Mouse (Mus musculus) heart, postnatal 14 days (tissue): ENCODE results near the gene Fgf15. TPM values are rescaled to one million over a fixed set of nuclear protein-coding genes. Genes with fewer than 3 reads are reported as not detected.
"Not testable (repeated sequence)": the region's sequence is repeated elsewhere in the genome, so short reads cannot be mapped to it uniquely, and the experiment has no call there.

Experiments
- DNase-seq, 2 experiments: peaks; one replicate each; pipeline ENCODE4 v3.0.0; 2021 to 2022
- intact Hi-C: fragments of 180-260 bp; cut with DNase I; formaldehyde crosslinking; loops from one replicate; pipeline ENCODE4 v1.15.1; 2025
- total RNA-seq, 2 experiments: library from RNA; stranded (reverse); gene quantifications; 2 replicates each; pipeline ENCODE4 v1.2.3; 2021

Fgf15 gene
- total RNA-seq, 2 experiments from 2014 or later, result not detected

DNA sequence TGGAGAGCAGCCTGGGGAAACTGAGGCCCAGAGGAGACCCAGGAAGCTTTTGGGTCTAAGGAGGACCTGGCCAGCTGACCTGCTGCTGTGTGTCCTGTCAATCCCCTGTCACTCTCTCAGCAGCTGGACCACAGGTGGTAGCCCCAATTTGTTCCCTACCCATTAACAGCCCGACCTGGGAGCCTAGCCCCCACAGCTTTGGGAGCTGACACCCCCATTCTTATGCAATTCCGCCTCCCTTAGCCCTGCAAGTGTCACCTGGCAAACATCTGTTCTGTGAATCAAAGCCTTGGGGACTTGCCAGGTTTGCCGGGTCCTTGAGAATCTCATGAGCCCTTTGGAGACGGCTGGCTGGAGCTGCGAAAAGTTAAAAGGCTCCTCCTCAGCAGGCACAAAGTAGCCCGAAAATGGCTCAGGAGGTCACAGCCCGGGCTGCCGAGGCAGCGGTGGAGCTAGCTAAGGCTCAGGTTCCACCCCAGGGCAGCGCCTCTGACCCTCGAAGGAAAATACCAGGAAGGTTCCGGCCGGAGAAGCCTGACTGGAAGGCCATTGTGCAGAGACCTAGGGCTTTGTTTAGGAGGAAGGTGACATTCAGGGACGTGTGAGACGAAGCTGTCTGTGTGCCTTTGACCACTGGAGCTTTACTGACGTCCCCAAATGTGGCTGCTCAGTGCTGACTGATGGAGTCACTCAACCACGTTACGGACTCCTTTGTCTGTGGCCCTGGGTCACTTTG lies 7.6 kb upstream of the Fgf15 start:
- DNase-seq, result no peak

DNA sequence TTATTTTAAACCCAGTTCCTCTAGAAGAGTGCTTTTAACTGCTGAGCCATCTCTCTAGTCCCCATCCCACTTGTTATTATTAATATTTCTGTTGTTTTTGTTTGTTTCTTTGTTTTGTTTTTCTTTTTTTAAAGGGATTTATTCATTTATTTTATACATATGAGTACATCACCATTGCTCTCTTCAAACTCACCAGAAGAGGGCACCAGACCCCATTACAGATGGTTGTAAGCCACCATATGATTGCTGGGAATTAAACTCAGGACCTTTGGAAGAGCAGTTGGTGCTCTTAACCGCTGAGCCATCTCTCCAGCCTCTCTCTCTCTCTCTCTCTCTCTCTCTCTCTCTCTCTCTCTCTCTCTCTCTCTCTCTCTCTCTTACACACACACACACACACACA lies 5.7 kb upstream of the Fgf15 start:
- DNase-seq, result not testable (repeated sequence)
- intact Hi-C loops, result loop anchor here (10.0 kb wide), 1 partner anchor 426 kb away; no protein-coding TSS in a partner anchor

More for the DNA sequence above, 7.6 kb upstream of the Fgf15 start:
- intact Hi-C loops, result no loop called here

DNA sequence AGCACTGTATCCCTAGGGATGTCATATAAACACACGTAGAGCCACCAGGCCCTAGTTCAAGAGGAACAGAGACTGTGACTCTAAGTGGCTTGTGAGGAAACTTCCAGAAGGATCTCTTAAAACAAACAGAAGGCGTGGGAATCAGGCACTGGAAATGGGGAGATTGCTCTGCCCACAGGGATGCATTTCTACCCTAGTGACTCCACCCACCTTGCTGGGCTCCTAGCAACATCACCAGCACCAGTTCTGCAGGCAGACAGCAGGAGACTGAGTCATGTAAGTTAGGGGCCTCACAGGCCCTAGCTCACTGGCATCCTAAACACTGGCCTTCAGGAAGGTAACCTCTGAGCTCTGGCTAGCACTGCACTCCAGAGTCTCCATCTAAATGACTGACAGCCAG lies 4.5 kb upstream of the Fgf15 start:
- intact Hi-C loops, result loop anchor here (10.0 kb wide), 1 partner anchor 427 kb away; no protein-coding TSS in a partner anchor
- no peak for DNase-seq

DNA sequence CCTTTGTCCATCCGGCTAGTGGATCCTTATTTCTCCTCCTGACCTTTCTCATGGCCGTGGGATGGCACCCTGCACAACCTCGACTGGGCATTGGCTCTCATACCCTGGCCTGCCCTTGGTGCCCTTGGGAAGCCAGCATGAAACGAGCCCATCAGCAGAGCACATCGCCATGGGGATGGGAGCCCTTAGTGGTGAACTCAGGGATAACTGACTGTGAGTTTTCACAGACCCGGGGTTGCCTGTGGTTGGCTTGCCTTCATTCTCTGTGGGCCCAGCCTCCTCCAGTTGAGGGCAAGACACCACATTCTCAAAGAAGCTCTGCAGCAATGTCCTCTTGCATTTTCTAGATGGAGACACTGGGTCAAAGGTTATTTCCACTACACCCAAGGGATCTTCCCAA lies 4.0 kb upstream of the Fgf15 start:
- intact Hi-C loops, result loop anchor here (10.0 kb wide), 1 partner anchor 428 kb away; no protein-coding TSS in a partner anchor

DNA sequence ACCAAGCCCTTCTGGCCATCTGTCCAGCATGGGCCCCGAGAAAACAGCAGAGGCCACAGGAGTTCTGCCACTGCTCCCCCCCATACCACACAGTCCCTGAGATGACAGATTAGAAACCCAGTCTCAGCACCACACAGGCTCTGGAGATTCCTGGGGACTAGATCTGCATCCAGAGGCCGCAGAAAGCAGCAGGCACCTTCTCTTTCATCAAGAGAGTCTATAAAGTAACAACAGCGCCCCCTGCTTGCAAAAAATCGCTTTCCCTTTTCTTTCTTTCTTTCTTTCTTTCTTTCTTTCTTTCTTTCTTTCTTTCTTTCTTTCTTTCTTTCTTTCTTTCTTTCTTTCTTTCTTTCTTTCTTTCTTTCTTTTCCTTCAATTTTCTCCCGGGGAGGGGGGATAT lies 2.1 kb upstream of the Fgf15 start:
- DNase-seq, result peak in 1 of 2 experiments; percentile 45

More for the DNA sequence above, 4.0 kb upstream of the Fgf15 start:
- no peak for DNase-seq

DNA sequence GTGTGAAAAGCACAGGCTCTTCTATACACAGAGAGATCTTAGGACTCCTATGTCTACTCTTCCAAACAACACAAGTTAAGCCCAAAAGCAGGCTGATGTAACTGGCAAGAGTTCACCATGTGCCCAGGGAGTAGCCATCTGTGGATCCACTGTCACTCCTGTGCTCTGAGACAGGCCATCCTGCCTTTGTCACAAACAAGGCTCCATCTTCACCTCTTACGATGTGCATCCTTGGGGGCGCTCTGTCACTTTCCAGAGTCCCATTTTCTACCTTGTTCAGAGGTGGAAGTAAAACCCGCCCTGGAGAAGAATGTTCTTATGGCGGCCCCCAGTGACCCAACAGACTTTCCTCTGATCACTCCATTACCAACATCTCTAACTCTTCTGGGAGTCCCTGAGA lies 1.6 kb upstream of the Fgf15 start:
- intact Hi-C loops, result loop anchor here (1.0 to 10.0 kb wide), 3 partner anchors 96 to 430 kb away; no protein-coding TSS in a partner anchor
- no peak for DNase-seq

More for the DNA sequence above, 2.1 kb upstream of the Fgf15 start:
- intact Hi-C loops, result loop anchor here (10.0 kb wide), 1 partner anchor 429 kb away; no protein-coding TSS in a partner anchor

DNA sequence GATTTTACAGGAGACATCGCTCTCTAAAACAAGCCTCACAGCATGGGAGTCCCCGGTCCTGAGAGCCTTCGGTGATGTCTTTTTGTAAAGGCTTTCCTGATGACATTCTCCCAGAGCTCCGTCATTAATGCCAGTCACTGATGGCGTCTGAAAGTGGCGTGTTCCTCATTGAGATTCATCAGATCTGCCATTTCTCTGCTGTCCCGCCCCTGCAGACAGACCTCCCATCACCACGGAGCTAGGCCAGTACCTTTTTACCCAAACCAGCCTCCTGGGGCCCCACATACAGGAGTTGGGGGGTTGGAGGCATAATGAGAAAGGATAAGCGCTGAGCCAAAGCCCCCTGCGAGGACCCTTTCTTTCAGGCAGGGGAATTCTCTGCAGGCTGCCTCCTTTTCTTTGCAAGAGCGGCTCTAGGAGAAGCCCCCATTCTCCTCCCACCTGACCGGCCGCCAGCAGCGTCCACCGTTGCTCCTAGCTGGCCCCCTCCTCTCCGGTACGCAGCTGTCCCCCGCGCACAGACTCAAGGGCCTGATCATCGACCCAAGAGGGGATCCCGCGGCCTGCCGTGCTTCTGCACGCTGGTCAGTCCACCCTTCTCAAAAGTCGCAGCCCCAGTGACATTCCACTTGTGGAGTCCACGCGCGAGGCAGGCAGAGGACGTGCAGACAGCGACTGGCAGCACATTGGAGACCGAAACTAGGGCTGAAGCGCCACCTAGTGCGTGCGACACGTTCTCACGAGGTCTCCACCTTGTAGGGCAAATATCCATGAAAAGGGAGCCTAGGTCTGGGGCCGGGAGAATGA lies 823 bp upstream of the Fgf15 start:
- peak; percentile 71 to 79 for DNase-seq
- intact Hi-C loops, result loop anchor here (1.0 to 10.0 kb wide), 4 partner anchors 49 to 431 kb away; no protein-coding TSS in a partner anchor

DNA sequence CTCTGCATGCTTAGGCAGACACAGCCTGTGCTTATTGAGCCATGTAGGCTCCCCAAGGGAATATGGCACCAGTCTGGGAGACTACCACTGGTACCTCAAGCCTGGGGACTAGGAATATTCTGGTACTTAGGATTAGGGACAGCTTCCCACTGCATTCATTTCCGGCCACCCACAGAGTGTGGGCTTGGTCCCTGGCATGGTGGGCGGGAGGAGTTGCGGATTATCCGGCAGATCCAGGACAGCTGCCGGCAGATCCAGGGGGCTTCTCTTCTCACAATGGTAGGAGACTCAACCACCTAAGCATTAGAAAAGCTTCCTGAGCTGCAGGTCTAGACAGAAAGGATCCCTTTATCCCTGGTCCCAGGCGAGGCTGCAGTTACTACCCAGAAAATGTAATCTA lies 2.2 kb downstream of the Fgf15 start:
- DNase-seq, result no peak
- intact Hi-C loops, result loop anchor here (5.0 to 10.0 kb wide), 2 partner anchors 116 to 434 kb away; no protein-coding TSS in a partner anchor

DNA sequence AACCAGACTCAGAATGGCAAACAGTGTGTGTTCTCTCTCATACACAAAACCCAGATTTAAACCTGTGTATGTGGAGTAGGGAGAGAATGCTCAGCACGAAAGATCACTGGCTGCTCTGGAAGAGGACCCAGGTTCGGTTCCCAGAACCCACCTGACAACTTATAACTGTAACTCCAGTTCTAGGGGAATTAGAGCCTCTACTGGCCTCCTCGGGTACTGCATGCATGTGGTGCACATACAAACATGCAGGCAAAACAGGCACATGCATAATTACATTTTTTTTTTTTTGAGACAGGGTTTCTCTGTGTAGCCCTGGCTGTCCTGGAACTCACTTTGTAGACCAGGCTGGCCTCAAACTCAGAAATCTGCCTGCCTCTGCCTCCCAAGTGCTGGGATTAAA lies 9.2 kb downstream of the Fgf15 start:
- intact Hi-C loops, result loop anchor here (5.0 kb wide), 1 partner anchor 318 kb away; no protein-coding TSS in a partner anchor
- not testable (repeated sequence) for DNase-seq

DNA sequence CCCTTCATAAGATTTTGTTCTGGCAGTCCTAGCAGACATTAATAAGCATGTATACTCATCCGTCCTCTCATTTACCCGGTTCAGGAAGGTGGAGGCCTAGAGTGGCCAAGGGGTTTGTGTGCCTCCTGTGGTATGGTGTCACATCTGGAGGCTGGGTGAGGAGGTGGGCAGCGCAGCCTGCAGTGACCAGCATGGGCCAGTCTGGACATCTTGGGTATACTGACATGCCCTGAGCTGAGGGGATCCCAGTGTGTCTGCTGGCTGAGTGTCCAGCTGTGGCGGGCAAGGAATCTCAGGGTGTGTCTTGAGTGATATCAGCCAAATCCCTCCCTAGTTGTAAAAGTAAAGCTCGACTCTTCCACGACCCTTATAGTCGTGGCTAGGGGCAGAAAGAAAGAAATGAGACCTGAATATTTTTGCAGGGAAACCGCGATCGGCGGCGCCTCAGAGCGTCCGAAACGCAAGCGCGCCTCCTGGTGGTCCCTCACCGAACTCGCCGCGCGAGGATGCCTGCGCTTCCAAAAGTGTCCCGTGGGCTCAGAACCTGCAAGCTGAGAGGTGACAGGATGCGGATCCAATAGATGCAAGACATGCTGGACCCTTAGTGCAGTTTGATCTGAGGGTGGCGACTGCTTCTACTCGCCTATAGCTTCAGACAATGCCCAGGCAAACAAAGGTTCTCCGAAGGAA lies 10.5 kb downstream of the Fgf15 start:
- intact Hi-C loops, result loop anchor here (5.0 kb wide), 1 partner anchor 320 kb away; no protein-coding TSS in a partner anchor
- peak; percentile 67 to 80 for DNase-seq

DNA sequence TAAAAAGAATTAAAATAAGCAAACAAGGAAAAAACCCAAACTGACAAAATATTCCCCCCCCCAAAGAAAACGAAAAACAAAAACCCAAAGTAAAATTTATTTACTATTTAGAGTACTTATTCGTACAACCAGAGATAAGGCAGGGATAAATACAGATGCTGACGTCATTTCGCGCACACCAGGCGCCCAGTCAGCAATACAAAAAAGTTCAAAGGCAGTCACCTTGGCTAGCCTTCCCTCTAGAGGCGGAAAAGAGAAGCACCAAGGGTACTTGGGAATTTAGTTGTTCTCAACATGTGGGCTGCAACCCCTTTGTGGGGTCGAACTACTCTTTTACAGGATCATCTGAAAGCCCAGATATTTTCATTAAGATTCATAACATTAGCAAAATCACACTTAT lies 11.5 kb downstream of the Fgf15 start:
- intact Hi-C loops, result loop anchor here (5.0 kb wide), 1 partner anchor 320 kb away; no protein-coding TSS in a partner anchor
- DNase-seq, result no peak

DNA sequence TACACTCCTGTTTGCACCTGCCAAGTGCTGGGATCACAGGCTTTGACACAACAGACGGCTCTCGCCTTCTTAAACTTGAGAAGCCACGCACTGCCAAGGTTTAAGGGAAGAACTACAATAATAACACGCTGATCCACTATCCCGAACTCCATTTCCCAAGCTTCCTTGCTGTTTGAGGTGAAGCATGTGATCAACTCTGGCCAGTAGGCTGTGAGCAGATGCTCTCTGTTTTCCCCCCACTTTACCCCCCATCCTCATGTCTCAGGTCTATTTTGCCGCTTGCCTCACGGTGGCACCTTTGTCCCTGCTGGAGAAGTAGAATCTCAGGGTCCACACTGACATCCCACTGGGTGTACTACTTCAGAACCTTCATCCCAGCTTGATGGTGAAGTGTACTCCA lies 12.4 kb downstream of the Fgf15 start:
- no peak for DNase-seq
- intact Hi-C loops, result loop anchor here (5.0 kb wide), 1 partner anchor 321 kb away; no protein-coding TSS in a partner anchor

DNA sequence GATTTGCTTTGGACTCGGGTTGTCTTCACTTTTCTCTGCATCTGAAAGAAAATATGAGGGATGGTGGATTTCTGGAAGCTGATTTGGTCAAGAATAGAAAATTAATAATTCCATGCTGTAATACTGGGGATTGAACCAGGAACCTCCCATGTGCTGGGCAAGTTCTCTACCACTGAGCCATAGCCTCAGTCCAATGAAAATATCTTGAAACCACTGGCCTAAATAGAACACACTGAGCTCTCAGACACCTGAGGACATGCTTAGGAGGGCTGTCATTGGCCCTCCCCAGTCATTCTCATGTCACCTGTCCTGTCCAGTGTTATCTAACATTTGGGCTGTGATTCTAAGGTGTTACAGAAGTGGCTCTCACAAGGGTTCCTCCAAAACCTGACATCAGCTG lies 14.8 kb downstream of the Fgf15 start:
- no peak for DNase-seq
- intact Hi-C loops, result no loop called here

DNA sequence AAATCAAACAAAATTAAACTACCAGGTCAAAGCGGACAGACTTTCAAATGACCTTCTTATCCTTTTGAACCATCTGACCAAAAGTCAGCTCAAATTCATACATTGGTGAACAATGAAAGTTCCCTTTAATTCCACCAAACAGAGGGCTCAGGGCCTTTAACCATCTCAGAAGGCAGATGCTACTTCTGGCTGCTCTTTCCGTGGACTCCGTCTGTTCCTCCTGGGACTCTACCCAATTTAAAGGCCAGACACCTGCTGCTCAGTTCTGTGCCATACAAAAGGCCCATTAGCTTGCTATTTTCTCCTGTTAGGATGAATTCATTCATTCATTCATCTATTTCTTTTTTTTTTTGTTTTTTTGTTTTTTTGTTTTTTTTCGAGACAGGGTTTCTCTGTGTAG lies 16.6 kb downstream of the Fgf15 start:
- DNase-seq, result no peak
- intact Hi-C loops, result no loop called here

DNA sequence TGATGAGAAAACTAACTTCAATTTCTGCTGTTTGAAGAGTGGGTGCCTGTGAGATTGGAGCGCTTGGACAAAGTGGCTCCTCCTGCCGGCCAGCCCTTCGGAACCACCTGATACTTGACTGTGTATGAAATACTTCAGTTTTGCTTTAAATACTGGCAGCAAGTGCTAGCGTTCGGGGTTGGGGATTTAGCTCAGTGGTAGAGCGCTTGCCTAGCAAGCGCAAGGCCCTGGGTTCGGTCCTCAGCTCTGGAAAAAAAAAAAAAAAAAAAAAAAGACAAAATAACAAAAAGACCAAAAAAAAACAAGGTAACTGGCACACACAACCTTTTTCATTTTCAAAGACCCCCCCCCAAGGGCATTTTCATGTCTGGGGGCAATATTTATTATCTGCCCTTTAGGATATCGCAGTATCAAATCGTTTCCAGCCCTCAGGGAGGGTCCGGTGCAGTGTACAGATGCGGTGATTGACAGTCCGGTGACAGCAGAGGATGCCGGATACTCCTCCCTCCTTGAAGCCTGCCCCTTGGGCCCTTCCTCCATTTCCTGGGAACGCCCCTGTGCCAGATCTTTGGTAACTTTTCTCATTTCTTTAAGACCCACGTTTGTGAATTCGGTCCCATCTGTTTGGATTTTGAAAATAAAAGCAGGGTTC lies 18.1 kb downstream of the Fgf15 start:
- DNase-seq, result no peak
- intact Hi-C loops, result no loop called here

DNA sequence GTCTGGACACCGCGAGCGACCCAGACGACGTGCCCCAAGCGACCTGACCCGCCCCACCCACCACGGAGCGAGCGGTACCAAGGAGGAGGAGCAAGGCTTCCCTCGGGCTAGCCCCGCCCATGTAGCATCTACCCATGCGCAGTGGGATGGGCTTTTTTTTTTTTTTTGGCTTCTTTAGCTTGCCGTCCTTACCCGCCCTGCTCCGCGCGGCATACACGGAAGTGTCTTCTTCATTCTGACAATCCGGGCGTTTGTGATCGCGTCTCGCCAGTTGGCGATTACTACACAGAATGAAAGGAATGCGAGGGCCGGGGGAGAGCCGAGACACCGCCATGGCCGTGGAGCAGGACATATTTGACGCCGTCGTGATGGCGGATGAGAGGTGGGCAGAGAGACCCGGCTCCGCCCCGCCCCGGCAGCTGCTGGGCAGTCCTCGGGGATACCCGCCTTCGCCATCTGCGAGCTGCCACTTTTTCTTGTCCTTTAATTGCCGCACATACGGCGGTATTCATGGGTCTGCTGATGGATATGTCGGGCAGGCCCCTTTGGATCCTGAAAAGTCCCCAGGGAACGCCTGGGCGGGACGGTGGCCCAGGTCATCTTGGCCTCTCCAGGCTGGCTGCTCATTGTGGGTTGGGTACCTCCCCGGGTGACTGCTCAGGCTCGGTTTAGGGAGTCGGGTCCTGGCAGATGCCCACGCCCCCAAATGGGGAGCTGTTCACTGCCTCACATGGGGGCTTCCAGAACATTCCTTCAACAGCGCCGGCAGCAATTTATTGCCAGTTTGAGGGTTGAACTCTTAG lies 18.8 kb downstream of the Fgf15 start, which contains the start of gene LTO1:
Gene LTO1 (plus strand): TSS at position 153 of the 803 bp plus-strand sequence.
- intact Hi-C loops, result no loop called here
- peak; percentile 89 to 90 for DNase-seq

DNA sequence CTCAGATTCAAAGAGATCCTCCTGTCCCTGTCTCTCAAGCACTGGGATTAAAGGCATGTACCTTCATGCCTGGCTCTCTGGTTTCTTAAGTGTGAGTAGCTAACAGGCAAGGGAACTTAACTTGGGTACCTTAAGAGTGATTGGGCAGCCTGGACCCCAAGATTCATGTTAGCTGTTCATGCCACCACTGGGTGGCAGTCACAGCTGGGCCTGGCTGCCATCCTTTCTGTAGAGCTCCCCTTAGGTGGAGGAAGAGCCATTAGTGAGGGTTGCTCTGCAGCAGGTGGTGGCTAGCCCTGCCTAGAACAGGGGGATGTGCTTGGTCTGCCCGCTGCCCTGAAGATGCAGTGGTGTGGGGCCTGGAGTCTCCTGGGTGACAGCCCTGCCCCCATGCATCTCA lies 22.5 kb downstream of the Fgf15 start:
- intact Hi-C loops, result no loop called here

DNA sequence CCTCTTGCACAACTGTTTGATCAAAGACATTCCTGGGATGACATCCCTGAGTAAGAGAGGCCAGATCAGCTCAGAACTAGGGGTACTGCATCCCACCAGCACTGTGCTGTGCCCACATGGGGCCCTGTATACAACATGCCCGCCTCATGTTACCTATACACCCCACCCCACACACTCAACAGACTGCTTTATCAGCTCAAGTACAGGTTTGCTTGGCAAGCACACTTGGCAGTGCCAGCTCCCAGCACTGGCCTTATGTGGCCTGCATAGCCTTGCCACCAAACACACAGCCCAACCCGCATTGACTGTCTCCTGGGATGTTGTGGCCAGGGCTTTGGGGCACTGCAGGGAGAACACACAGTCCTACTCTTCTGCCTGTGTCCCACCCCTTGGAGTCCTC lies 31.3 kb downstream of the Fgf15 start:
- peak; percentile 47 to 52 for DNase-seq
- intact Hi-C loops, result no loop called here

More for the DNA sequence above, 22.5 kb downstream of the Fgf15 start:
- DNase-seq, result no peak
